Mouse (Mus musculus) monocyte, adult 5-6 weeks (primary cell): ENCODE results near the gene Fbxl3. TPM values are rescaled to one million over a fixed set of nuclear protein-coding genes. Genes with fewer than 3 reads are reported as not detected.
A peak's percentile ranks its signal among the peaks of the same experiment; 100 is the strongest.

ENCODE experiments used
- ATAC-seq: fragments of 153-309, 156-312 bp; replicated peaks from 2 replicates; pipeline ENCODE4 v1.8.0; 2017; ENCODE audit warnings: mild to moderate bottlenecking; ENCODE audit not compliant: low TSS enrichment, insufficient number of reproducible peaks, severe bottlenecking, poor library complexity, low FRiP score
- total RNA-seq: library from RNA; stranded (forward); fragments of 200-1000, 200-491, 200-594 nt; gene quantifications from 3 replicates; pipeline ENCODE4 v1.2.3, GENCODE M21; 2017

Gene Fbxl3
- total RNA-seq, result 179 to 209 TPM (median 190 TPM) in 3 replicates

GRCm38 (mm10) chr14:103099238-103099933 lies at the start of gene Fbxl3:
Gene Fbxl3, minus strand, starts transcription at chr14:103099566.
- ATAC-seq, result peak; percentile 84

- ATAC-seq, result peak; percentile 78; the same call in 1 of the 2 replicates
Observed at GRCm38 (mm10) chr14:103131991-103132390, 32.6 kb upstream of the Fbxl3 start.

GRCm38 (mm10) chr14:103125756-103126155 lies 26.4 kb upstream of the Fbxl3 start:
- no peak for ATAC-seq

DNA sequence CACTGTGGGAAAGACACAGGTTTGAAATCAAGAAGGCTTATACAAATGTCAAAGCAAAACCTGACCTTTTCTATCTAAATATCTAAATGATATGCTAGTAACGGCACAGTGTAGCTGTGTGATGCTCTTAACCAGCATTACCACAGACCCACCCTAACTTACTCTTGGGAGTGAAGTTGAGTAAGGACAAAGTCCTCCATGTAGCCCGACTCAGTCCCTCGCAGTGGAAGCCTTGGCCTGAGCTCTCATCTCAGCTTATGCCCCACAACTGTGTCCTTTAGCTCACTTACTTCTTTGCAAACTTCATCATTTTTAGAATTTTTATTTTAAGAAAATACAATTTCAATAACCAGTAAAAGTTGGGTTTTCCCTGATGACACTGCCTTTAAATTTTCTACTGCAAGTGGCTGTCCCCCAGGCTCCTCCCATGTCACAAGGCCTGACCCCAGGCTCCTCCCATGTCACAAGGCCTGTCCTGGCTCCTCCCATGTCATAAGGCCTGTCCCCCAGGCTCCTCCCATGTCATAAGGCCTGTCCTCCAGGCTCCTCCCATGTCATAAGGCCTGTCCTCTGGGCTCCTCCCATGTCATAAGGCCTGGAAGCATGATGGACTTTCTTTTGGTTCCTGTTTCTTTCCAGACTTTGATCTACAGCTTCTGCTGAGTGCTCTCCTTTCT lies 15.8 kb upstream of the Fbxl3 start:
- peak; percentile 89 for ATAC-seq

DNA sequence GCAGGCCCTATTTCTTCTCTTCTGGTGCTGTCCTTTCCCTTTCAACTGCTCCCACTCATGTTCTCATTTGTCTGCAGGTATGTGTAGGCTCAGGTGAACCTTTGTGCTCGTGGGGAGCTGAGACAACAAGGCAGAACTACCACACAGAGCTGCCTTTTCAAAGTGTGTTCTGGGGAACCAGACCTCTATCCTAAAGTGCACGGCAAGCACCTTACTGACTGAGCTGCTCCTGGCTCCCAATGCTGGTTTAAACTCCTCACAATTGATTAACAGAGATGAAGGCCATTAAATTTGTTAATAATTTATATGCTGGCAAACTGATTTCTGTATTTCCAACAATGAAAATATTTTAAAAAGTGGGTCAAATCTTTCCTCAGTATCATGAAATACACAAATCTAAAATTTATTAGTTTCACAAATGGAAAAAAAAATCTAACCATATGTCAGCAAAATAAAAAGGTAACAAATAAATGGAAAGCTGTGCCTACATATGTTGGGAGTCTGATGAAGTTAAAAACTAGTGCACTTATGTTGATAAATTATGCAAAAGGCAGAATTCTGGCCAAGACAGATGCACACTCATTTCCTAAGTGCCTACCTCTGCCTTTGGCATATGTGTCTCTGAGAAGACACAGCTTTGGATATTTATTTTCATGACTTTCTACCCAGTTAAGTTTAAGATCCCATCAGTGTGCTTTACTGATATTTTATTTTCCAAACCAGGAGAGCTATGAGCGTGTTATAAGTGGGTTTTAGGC lies 13.4 kb upstream of the Fbxl3 start:
- ATAC-seq, result no peak

GRCm38 (mm10) chr14:103109971-103110370 lies 10.6 kb upstream of the Fbxl3 start:
- ATAC-seq, result no peak

GRCm38 (mm10) chr14:103106301-103106700 lies 6.9 kb upstream of the Fbxl3 start:
- no peak for ATAC-seq

GRCm38 (mm10) chr14:103102731-103103335 lies 3.5 kb upstream of the Fbxl3 start:
- ATAC-seq, result no peak

GRCm38 (mm10) chr14:103102246-103102645 lies 2.9 kb upstream of the Fbxl3 start:
- no peak for ATAC-seq

GRCm38 (mm10) chr14:103101171-103101570 lies 1.8 kb upstream of the Fbxl3 start:
- ATAC-seq, result no peak

DNA sequence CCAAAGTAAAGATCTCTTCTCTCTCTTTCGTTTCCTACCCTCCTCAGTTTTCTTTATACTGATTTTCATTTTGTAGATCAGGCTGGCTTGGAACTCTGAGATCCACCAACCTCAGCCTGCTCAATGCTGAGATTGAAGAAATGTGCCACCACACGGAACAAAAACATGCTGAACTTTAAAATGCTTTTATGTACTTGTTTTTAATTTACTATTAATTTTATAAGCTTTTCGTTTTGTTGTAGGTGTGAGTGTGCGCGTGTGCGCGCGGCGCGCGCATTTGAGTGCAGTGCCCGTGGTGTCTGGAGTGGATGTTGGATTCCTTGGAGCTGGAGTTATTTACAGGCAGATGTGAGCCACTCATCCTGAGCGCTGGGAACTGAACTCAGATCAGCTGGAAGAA lies 930 bp upstream of the Fbxl3 start:
- ATAC-seq, result no peak

- ATAC-seq, result peak; percentile 27; the same call in 1 of the 2 replicates
Observed at GRCm38 (mm10) chr14:103098587-103099235, 655 bp downstream of the Fbxl3 start.

DNA sequence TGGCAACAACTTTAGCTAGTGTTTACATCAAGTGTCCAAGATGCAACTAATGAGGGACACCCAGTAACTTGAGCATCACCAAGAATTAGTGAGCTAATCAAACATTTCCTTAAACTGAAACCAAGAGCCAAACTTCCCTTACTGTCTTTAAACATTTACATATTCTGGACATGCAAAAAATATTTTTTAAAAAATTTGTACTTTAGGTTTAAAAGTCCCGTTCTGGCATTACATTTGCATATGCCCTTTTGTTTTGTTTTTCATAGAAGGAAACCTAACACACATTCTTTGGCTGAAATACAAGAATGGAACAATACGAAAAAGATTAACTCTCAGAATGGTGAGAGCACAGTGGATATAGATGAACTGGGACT lies 1.2 kb downstream of the Fbxl3 start:
- no peak for ATAC-seq

GRCm38 (mm10) chr14:103096621-103097020 lies 2.7 kb downstream of the Fbxl3 start:
- ATAC-seq, result no peak

DNA sequence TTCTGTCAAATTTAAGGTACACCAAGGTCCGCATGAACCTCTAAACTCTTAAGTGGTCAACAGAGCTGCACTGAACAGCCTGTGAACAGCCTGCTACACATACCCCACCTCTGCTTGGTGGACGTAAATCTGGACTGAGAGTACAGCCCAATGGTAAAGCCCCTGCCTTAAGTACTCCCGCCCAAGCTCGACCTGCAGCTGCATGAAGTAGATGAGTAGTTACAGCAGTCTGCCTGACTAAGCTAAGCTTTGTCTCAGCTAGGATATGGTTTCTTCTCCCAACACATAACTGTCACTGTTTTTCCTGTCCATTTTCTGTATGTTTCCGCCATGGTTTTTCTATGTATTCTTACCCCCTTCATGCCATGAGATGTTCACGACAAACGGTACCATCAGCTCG lies 3.5 kb downstream of the Fbxl3 start:
- ATAC-seq, result no peak

- ATAC-seq, result no peak
Observed at GRCm38 (mm10) chr14:103095036-103095435, 4.3 kb downstream of the Fbxl3 start.

GRCm38 (mm10) chr14:103093670-103094069 lies 5.7 kb downstream of the Fbxl3 start:
- ATAC-seq, result no peak

- no peak for ATAC-seq
Observed at GRCm38 (mm10) chr14:103093236-103093635, 6.1 kb downstream of the Fbxl3 start.

DNA sequence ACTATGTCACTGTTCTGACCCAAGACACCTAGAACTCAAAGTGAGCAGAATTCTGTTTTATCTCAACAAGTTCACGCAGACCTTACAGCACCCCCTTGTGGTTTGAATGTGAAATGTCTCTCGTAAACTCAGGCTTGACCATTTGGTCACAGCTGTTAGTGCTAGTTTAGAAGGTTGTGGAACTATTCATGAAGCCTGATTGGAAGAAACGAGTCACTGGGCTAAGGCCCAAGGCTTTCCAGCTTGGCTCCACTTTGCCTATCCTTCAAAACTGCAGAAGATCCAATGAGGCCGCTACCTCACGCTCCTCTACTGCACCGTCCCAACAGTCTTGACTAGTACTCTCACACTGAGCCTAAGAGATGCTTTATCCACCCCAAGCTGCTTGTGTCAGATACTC lies 10.7 kb downstream of the Fbxl3 start:
- ATAC-seq, result peak; percentile 68
